ENCODE assay signal across 23 mouse cellular contexts in the genomic region with DNA sequence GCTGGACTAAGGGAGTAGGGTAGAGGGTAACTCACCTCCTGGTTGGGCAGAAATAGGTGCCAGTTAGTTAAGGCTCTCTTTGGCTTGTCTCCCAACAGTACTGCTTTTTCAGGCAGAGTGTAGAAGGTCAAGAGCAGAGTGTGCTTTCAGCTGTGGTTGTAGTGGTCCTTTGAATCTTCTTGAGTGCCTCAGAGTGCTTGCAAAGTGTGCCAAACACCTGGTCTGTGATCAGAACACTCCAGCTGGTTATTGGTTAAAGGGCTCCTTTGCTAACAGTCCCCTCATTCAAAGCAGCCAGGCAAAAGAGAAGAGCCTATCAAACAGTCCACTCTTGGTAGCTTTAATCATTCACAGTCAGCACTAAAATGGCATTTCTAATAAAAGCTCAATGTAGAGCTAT. TPM values are rescaled to one million over a fixed set of nuclear protein-coding genes. Genes with fewer than 3 reads are reported as not detected.
A peak's percentile ranks its signal among the peaks of the same experiment; 100 is the strongest.
DNase-seq lines count a peak whose midpoint lies in the region; ATAC-seq lines count a peak whose summit lies in the region.
"Had no signal": no experiment of that assay in that cellular context is flagged by ENCODE, and none has a peak within 500 bp of the region (broad histone marks: within the 10 kb centered on the region; RNA-seq: fewer than 3 reads in every experiment).

No protein-coding gene starts in this region.

- no peaks in the 10 kb centered on the region for H3K9me3 ChIP-seq in lung, embryonic 16.5 days (ENCODE audit: control insufficient read depth, low read length)
- no peaks in the 10 kb centered on the region for H3K9me3 ChIP-seq in neural tube, embryonic 14.5 days (ENCODE audit: control insufficient read depth, low read length)
- H3K9me3 ChIP-seq: embryonic facial prominence, embryonic 13.5 days; G1E; heart, embryonic 13.5 days; hindbrain, embryonic 12.5 days had no signal

- ATAC-seq in lung, embryonic 16.5 days (ENCODE audit: low read depth): peak; percentile 75
- peak; percentile 14; the same call in 1 of the 2 replicates for ATAC-seq in neural tube, embryonic 14.5 days (ENCODE audit: low read depth)
- ATAC-seq: CD4-positive, CD25-positive, alpha-beta regulatory T cell, adult 4 months; hindbrain, embryonic 16.5 days had no signal

- DNase-seq in adrenal gland, postnatal 10 days: peak; percentile 1
- no peak for DNase-seq in adrenal gland, adult 8-10 months
- peak; percentile 70 for DNase-seq in heart, adult 11 months
- DNase-seq in heart, postnatal 14 days: no peak
- no peak for DNase-seq in lung, postnatal 4 days
- no peak for DNase-seq in neural tube, embryonic 10.5 days (ENCODE audit: extremely low spot score, low spot score)
- DNase-seq: adrenal gland, postnatal 14 days; B cell, adult 2 months; cerebellum, adult 18-20 months; cerebellum, adult 9-11 months; cerebellum, postnatal 36 days; gastrocnemius, adult 2 months; gastrocnemius, postnatal 25 days; heart, postnatal 4 days had no signal

- H3K4me2 ChIP-seq in lung, embryonic 16.5 days (ENCODE audit: low read depth, low read length): no peak overlapping the region
- no peak overlapping the region for H3K4me2 ChIP-seq in neural tube, embryonic 14.5 days (ENCODE audit: low read depth, low read length)
- H3K4me2 ChIP-seq: embryonic facial prominence, embryonic 13.5 days; heart, embryonic 13.5 days; hindbrain, embryonic 12.5 days had no signal

- intact Hi-C loops in heart, postnatal 14 days (cut with DNase I): no loop called here

- no peak overlapping the region for H3K4me3 ChIP-seq in lung, embryonic 16.5 days (ENCODE audit: low read length)
- H3K4me3 ChIP-seq in neural tube, embryonic 14.5 days (ENCODE audit: low read depth, low read length): no peak overlapping the region
- H3K4me3 ChIP-seq: embryonic facial prominence, embryonic 13.5 days; gastrocnemius, adult 2 months; heart, embryonic 13.5 days; hindbrain, embryonic 12.5 days had no signal

- no peaks in the 10 kb centered on the region for H3K4me1 ChIP-seq in lung, embryonic 16.5 days (replicated peaks; ENCODE audit: control insufficient read depth, insufficient read depth, low read length)
- H3K4me1 ChIP-seq in neural tube, embryonic 14.5 days (ENCODE audit: control insufficient read depth, insufficient read depth, low read length): no peaks in the 10 kb centered on the region
- H3K4me1 ChIP-seq: embryonic facial prominence, embryonic 13.5 days; heart, embryonic 13.5 days; hindbrain, embryonic 12.5 days had no signal

- no peak overlapping the region for H3K9ac ChIP-seq in lung, embryonic 16.5 days (ENCODE audit: low read length)
- no peak overlapping the region for H3K9ac ChIP-seq in neural tube, embryonic 14.5 days (replicated peaks; ENCODE audit: low read depth, low read length)
- H3K9ac ChIP-seq: embryonic facial prominence, embryonic 13.5 days; heart, embryonic 13.5 days; hindbrain, embryonic 12.5 days had no signal

- no peaks in the 10 kb centered on the region for H3K27me3 ChIP-seq in lung, embryonic 16.5 days (ENCODE audit: control insufficient read depth, insufficient read depth, low read depth, low read length)
- H3K27me3 ChIP-seq in neural tube, embryonic 14.5 days (ENCODE audit: control insufficient read depth, insufficient read depth, low read length): no peaks in the 10 kb centered on the region
- H3K27me3 ChIP-seq: embryonic facial prominence, embryonic 13.5 days; heart, embryonic 13.5 days; hindbrain, embryonic 12.5 days had no signal

- H3K36me3 ChIP-seq in lung, embryonic 16.5 days (ENCODE audit: control insufficient read depth, insufficient read depth, low read length): no peaks in the 10 kb centered on the region
- H3K36me3 ChIP-seq in neural tube, embryonic 14.5 days (ENCODE audit: control insufficient read depth, insufficient read depth, low read length): no peaks in the 10 kb centered on the region
- H3K36me3 ChIP-seq: embryonic facial prominence, embryonic 13.5 days; G1E; heart, embryonic 13.5 days; hindbrain, embryonic 12.5 days had no signal

- H3K27ac ChIP-seq in lung, embryonic 16.5 days (ENCODE audit: low read length): no peak overlapping the region
- no peak overlapping the region for H3K27ac ChIP-seq in neural tube, embryonic 14.5 days (ENCODE audit: low read depth, low read length)
- H3K27ac ChIP-seq: embryonic facial prominence, embryonic 13.5 days; gastrocnemius, adult 2 months; heart, embryonic 13.5 days; hindbrain, embryonic 12.5 days had no signal

RNA-seq across cellular contexts. Expression of gene Grm3, which starts 56.1 kb away (rescaled TPM):
- under 1 TPM; 0.33 to 0.36 TPM for total RNA-seq in adrenal gland, postnatal 10 days (2021)
- under 1 TPM; 0.09 to 0.22 (median 0.14) TPM for total RNA-seq in adrenal gland, adult 8-10 months (2022)
- not detected for total RNA-seq in heart, postnatal 14 days (2021)
- 0.13 and 0.15 TPM in 2 replicates for polyA plus RNA-seq in lung, embryonic 16.5 days (2015; fragmentation: Nextera tagmentation; extraction: Ambion mirVana)
- 31.7 and 40.3 TPM in 2 replicates for polyA plus RNA-seq in neural tube, embryonic 14.5 days (2014; fragmentation: Nextera tagmentation; extraction: Ambion mirVana)
- total RNA-seq: gastrocnemius, adult 2 months; gastrocnemius, postnatal 25 days; granulocyte monocyte progenitor cell, adult 5-6 weeks; heart, postnatal 4 days had no signal
- polyA plus RNA-seq: CD4-positive, CD25-positive, alpha-beta regulatory T cell, adult 4 months; G1E had no signal

Comparison
In these comparisons a context has a peak if more than half of its experiments do, and no peak if none do; other contexts are left out.
1. DNase-seq: peak in adrenal gland, postnatal 10 days (single experiment) and heart, adult 11 months (single experiment); none in adrenal gland, adult 8-10 months (single experiment), heart, postnatal 14 days (0 of 2), lung, postnatal 4 days (0 of 2) and neural tube, embryonic 10.5 days (single experiment).